Mouse (Mus musculus) CH12.LX (cell line): Measurements from ENCODE around the gene 3110018I06Rik.

ENCODE experiments used
- CHD2 ChIP-seq: IDR thresholded peaks from 2 replicates; pipeline ENCODE4 v1.6.1; 2011; ENCODE audit warnings: low read length, improper control_type of control experiment
- CTCF ChIP-seq, 2 experiments: IDR thresholded peaks in 1 of 2; conservative IDR thresholded peaks in 1 of 2; 2 replicates each; pipeline ENCODE4 v1.5.1; 2011 to 2012; ENCODE audit warnings: low read depth in 2 of 2, low read length in 2 of 2, improper control_type of control experiment in 1 of 2, inconsistent platforms in 1 of 2, mild to moderate bottlenecking in 1 of 2, moderate library complexity in 1 of 2
- EP300 ChIP-seq: IDR thresholded peaks from 2 replicates; pipeline ENCODE4 v1.6.1; 2011; ENCODE audit warnings: low read length, improper control_type of control experiment
- HCFC1 ChIP-seq: IDR thresholded peaks from 2 replicates; pipeline ENCODE4 v1.6.1; 2012; ENCODE audit warnings: low read depth, mild to moderate bottlenecking, inconsistent platforms, low read length, improper control_type of control experiment
- MAFK ChIP-seq: IDR thresholded peaks from 2 replicates; pipeline ENCODE4 v1.6.1; 2011; ENCODE audit warnings: low read length, improper control_type of control experiment; ENCODE audit not compliant: insufficient replicate concordance
- MAZ ChIP-seq: IDR thresholded peaks from 2 replicates; pipeline ENCODE4 v1.6.1; 2012; ENCODE audit warnings: low read depth, mild to moderate bottlenecking, inconsistent platforms, low read length, improper control_type of control experiment, moderate library complexity
- MYC ChIP-seq: IDR thresholded peaks from 2 replicates; pipeline ENCODE4 v1.6.1; 2011; ENCODE audit warnings: low read depth, mild to moderate bottlenecking, improper control_type of control experiment, low read length
- NELFE ChIP-seq: IDR thresholded peaks from 2 replicates; pipeline ENCODE4 v1.6.1; 2011; ENCODE audit warnings: low read depth, low read length, improper control_type of control experiment
- POLR2A ChIP-seq: IDR thresholded peaks from 2 replicates; pipeline ENCODE4 v1.6.1; 2011; ENCODE audit warnings: low read depth, mild to moderate bottlenecking, improper control_type of control experiment, low read length
- SIN3A ChIP-seq: IDR thresholded peaks from 2 replicates; pipeline ENCODE4 v1.6.1; 2012; ENCODE audit warnings: low read length, improper control_type of control experiment, inconsistent platforms
- TCF12 ChIP-seq: IDR thresholded peaks from 2 replicates; pipeline ENCODE4 v1.6.1; 2014; ENCODE audit warnings: low read depth, mild to moderate bottlenecking, inconsistent platforms, low read length, improper control_type of control experiment
- ZNF384 ChIP-seq: IDR thresholded peaks from 2 replicates; pipeline ENCODE4 v1.6.1; 2012; ENCODE audit warnings: low read depth, low read length, improper control_type of control experiment, inconsistent platforms

DNA sequence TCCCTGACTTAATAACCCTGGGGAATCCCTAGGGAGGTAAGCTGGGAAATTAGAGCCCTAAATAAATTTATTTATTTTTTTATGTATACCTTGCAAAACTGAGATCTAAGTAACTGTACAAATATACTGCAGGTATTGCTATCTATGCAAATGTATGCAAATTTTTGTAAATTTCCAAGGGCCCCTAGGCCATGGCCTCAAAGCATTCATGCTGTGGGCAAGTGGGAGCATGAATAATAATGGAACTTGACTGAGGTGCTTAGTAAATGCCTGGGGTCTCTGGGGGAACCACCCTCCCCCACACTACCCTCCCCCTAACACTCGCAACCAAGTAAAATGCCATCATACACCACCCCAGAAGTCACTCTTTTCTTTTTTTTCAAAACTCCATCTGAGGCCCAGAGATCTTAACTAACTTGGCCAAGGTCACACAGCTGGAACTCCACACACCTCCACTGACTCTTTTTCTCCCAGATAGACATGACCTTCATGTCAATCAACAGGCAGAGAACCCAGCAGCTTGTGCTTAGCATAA is 40.0 kb downstream of the 3110018I06Rik start:
- TF ChIP-seq SIN3A (no peak), CTCF (conservative IDR thresholded peaks at IDR 0.05 in 1 of 2, IDR thresholded peaks at IDR 0.05 in 1 of 2; ENCODE audit: low read depth in 2 of 2, low read length in 2 of 2) (no peak), CHD2 (no peak), POLR2A (no peak), MAZ (no peak), NELFE (no peak), MYC (no peak), TCF12 (no peak), EP300 (no peak), MAFK (no peak), ZNF384 (no peak), HCFC1 (no peak)
